Mouse (Mus musculus) left cerebral cortex, adult 2 months (tissue): ENCODE measurements around the gene Zic1. TPM values are rescaled to one million over a fixed set of nuclear protein-coding genes. Genes with fewer than 3 reads are reported as not detected.

Source experiments
- DNase-seq, 2 experiments: peaks; one replicate each; pipeline ENCODE4 v3.0.0; 2021 to 2022; ENCODE audit warnings: low spot score in 2 of 2, mixed read lengths in 1 of 2; ENCODE audit errors: extremely low spot score in 1 of 2
- H3K27ac ChIP-seq: fragments of 200-600 bp; 2 replicates; pipeline ENCODE4 v1.8.1; 2022
- H3K4me3 ChIP-seq: fragments of 200-600 bp; 2 replicates; pipeline ENCODE4 v1.8.1; 2022
- CTCF ChIP-seq: fragments of 200-600 bp; IDR thresholded peaks from 2 replicates; pipeline ENCODE4 v1.8.1; 2022; ENCODE audit warnings: antibody characterized with exemption, mild to moderate bottlenecking, moderate library complexity
- intact Hi-C: fragments of 180-260 bp; cut with DNase I; formaldehyde crosslinking; loops from one replicate; pipeline ENCODE4 v1.15.1; 2025
- total RNA-seq, 2 experiments: library from RNA; stranded (reverse); gene quantifications; 2 replicates each; pipeline ENCODE4 v1.2.3; 2021

Gene Zic1
- total RNA-seq, 2 experiments from 2014 or later = 15.8 to 16.0 TPM

- no peak overlapping the region for H3K4me3 ChIP-seq
Measured at GRCm38 (mm10) chr9:91382471-91383255, 17.1 kb upstream of the Zic1 start.

GRCm38 (mm10) chr9:91382111-91382379, 16.4 kb upstream of the Zic1 start:
- H3K4me3 ChIP-seq = no peak overlapping the region
- intact Hi-C loops = loop anchor here (10.0 kb wide), 1 partner anchor 1497 kb away; no protein-coding TSS in a partner anchor
- H3K27ac ChIP-seq = no peak overlapping the region
- DNase-seq = no peak
- no peak for TF ChIP-seq CTCF

More at GRCm38 (mm10) chr9:91382471-91383255, 17.1 kb upstream of the Zic1 start:
- intact Hi-C loops = loop anchor here (10.0 kb wide), 1 partner anchor 1498 kb away; no protein-coding TSS in a partner anchor
- no peak for TF ChIP-seq CTCF
- no peak for DNase-seq
- H3K27ac ChIP-seq = peak overlapping the region; percentile 50; the same call in 1 of the 2 replicates

GRCm38 (mm10) chr9:91381284-91382110, 15.9 kb upstream of the Zic1 start:
- Histone ChIP-seq H3K27ac (peak overlapping the region; percentile 2; the same call in 1 of the 2 replicates), H3K4me3 (peak overlapping the region; percentile 36)
- intact Hi-C loops = loop anchor here (10.0 kb wide), 1 partner anchor 1497 kb away; no protein-coding TSS in a partner anchor
- DNase-seq = no peak
- TF ChIP-seq CTCF = no peak

GRCm38 (mm10) chr9:91380458-91380914, 14.9 kb upstream of the Zic1 start:
- intact Hi-C loops = loop anchor here (10.0 kb wide), 1 partner anchor 1496 kb away; no protein-coding TSS in a partner anchor
- 0 out of 2 replicates have a peak overlapping the region, but pooled peaks have one; percentile 1 for H3K4me3 ChIP-seq
- DNase-seq = no peak
- no peak for TF ChIP-seq CTCF
- H3K27ac ChIP-seq = no peak overlapping the region

- H3K27ac ChIP-seq = no peak overlapping the region
- no peak overlapping the region for H3K4me3 ChIP-seq
- intact Hi-C loops = loop anchor here (10.0 kb wide), 1 partner anchor 1495 kb away; no protein-coding TSS in a partner anchor
- TF ChIP-seq CTCF = no peak
- DNase-seq = no peak
Measured at GRCm38 (mm10) chr9:91379781-91380457, 14.3 kb upstream of the Zic1 start.

GRCm38 (mm10) chr9:91379300-91379635, 13.7 kb upstream of the Zic1 start:
- no peak overlapping the region; the same call in 1 of the 2 replicates for H3K27ac ChIP-seq
- no peak for TF ChIP-seq CTCF
- intact Hi-C loops = no loop called here
- no peak for DNase-seq
- H3K4me3 ChIP-seq = no peak overlapping the region

- intact Hi-C loops = no loop called here
- Histone ChIP-seq H3K27ac (peak overlapping the region; percentile 55; the same call in 1 of the 2 replicates), H3K4me3 (no peak overlapping the region)
- no peak for DNase-seq
- no peak for TF ChIP-seq CTCF
Measured at GRCm38 (mm10) chr9:91378411-91379299, 13.0 kb upstream of the Zic1 start.

GRCm38 (mm10) chr9:91377873-91378150, 12.2 kb upstream of the Zic1 start:
- intact Hi-C loops = no loop called here
- DNase-seq = no peak
- Histone ChIP-seq H3K27ac (no peak overlapping the region), H3K4me3 (no peak overlapping the region)
- no peak for TF ChIP-seq CTCF

GRCm38 (mm10) chr9:91377036-91377872, 11.6 kb upstream of the Zic1 start:
- Histone ChIP-seq H3K27ac (no peak overlapping the region), H3K4me3 (no peak overlapping the region)
- intact Hi-C loops = no loop called here
- DNase-seq = no peak
- no peak for TF ChIP-seq CTCF

GRCm38 (mm10) chr9:91374665-91375064, 9.1 kb upstream of the Zic1 start:
- H3K4me3 ChIP-seq = no peak overlapping the region
- no peak for TF ChIP-seq CTCF
- no peak for DNase-seq
- H3K27ac ChIP-seq = no peak overlapping the region
- intact Hi-C loops = no loop called here
